Mouse (Mus musculus): ENCODE measurements around the gene Rps15.

DNA sequence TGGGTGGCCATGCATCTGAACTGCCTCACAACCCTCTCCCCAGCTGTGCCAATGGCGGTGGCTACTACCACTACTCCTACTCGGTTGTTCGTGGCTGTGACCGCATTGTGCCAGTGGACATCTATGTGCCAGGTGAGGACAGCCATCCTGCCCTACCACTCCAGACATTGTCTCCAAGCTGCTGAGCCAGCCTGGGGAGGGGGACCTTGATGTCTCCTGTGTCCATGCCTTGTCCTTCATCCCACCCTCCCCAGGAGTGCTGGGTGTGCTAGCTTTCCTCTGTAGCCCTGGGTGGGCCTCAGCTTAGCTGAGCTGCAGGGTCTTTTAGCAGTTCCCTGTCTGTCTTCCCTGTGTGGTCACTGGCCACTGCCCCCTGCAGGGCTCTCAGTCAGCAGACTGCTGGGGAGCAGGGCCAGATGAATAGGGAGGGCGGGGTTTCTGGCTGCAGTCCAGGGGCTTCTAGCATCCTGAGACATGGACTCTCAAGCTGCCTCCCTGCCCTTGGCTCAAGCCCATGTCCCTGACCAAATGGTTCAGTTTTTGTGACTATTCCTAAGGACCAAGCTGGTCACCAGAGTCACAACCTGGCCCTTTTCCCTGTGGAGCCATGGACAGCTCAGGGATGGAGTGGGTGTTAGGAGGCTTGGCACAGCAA, 36.2 kb upstream of the Rps15 start:
- TF ChIP-seq ZNF384 (IDR thresholded peaks at IDR 0.05; ENCODE audit: low read depth, low read length) = no peak
- TF ChIP-seq ZC3H11A (IDR thresholded peaks at IDR 0.05; ENCODE audit: borderline replicate concordance, low read depth, low read length) = no peak
